Mouse (Mus musculus) limb, embryonic 10.5 days (tissue): ENCODE measurements around the gene Stk16. TPM values are rescaled to one million over a fixed set of nuclear protein-coding genes. Genes with fewer than 3 reads are reported as not detected.

Source experiments
- microRNA-seq: library from miRNA; unstranded; fragments of <30 nt; microRNA quantifications from one replicate; pipeline ENCODE4, GENCODE M21; 2017
- polyA plus RNA-seq: library from polyadenylated mRNA; unstranded; fragments of >200 nt; fragmentation: Nextera tagmentation; extraction: Ambion mirVana; gene quantifications from 2 replicates; pipeline ENCODE4 v1.2.1, GENCODE M21; 2016

The Stk16 gene
- polyA plus RNA-seq, 1 experiment from 2014 or later: 149 TPM

Small RNA genes within 50 kb of the gene (microRNA-seq; reads per million reads assigned to microRNA genes)
- not detected for gene Gm27943

Other genes with a start within 250 kb of the Stk16 start
- 13.1 and 13.3 TPM in 2 replicates for gene Nhej1, start 85.6 kb upstream of the Stk16 start, polyA plus RNA-seq
- 0.11 TPM in 1 of 2 replicates, not detected in the other for gene Slc23a3, start 76.9 kb upstream of the Stk16 start, polyA plus RNA-seq
- gene Cnppd1, start 68.1 kb upstream of the Stk16 start, polyA plus RNA-seq: 35.6 and 41.3 TPM in 2 replicates
- 31.5 and 35.3 TPM in 2 replicates for gene Retreg2, start 68.1 kb upstream of the Stk16 start, polyA plus RNA-seq
- gene Zfand2b, start 42.2 kb upstream of the Stk16 start, polyA plus RNA-seq: 28.7 and 35.5 TPM in 2 replicates
- gene Abcb6, start 30.4 kb upstream of the Stk16 start, polyA plus RNA-seq: 38.0 and 39.0 TPM in 2 replicates
- gene Ankzf1, start 18.7 kb upstream of the Stk16 start, polyA plus RNA-seq: 22.0 and 24.8 TPM in 2 replicates
- gene Atg9a, start 18.6 kb upstream of the Stk16 start, polyA plus RNA-seq: 19.1 and 23.9 TPM in 2 replicates
- gene Glb1l, start within 50 bp of the Stk16 start, polyA plus RNA-seq: 10.3 and 12.8 TPM in 2 replicates
- 10.0 and 10.7 TPM in 2 replicates for gene Tuba4a, start 9.0 kb downstream of the Stk16 start, polyA plus RNA-seq
- not detected in 2 replicates for gene A630095N17Rik, start 21.3 kb downstream of the Stk16 start, polyA plus RNA-seq
- gene Dnajb2, start 25.6 kb downstream of the Stk16 start, polyA plus RNA-seq: 23.8 and 29.9 TPM in 2 replicates
- 0.11 and 0.13 TPM in 2 replicates for gene Ptprn, start 53.7 kb downstream of the Stk16 start, polyA plus RNA-seq
- not detected in 2 replicates for gene Resp18, start 67.6 kb downstream of the Stk16 start, polyA plus RNA-seq
- 117 and 132 TPM in 2 replicates for gene Dnpep, start 107.2 kb downstream of the Stk16 start, polyA plus RNA-seq
- 6.2 and 7.8 TPM in 2 replicates for gene Des, start 149.5 kb downstream of the Stk16 start, polyA plus RNA-seq
- gene Speg, start 164.5 kb downstream of the Stk16 start, polyA plus RNA-seq: 45.7 and 49.6 TPM in 2 replicates
- 50.4 and 61.7 TPM in 2 replicates for gene Gmppa, start 225.1 kb downstream of the Stk16 start, polyA plus RNA-seq
- 0.31 and 0.59 TPM in 2 replicates for gene Asic4, start 239.6 kb downstream of the Stk16 start, polyA plus RNA-seq